Mouse (Mus musculus): ENCODE measurements at regions not wholly inside any gene's neighbourhood (a gene's known extent, or its start where the extent isn't known, plus 50 kb on each side); places are given as distances from the start of the nearest gene placed in this dataset.

DNA sequence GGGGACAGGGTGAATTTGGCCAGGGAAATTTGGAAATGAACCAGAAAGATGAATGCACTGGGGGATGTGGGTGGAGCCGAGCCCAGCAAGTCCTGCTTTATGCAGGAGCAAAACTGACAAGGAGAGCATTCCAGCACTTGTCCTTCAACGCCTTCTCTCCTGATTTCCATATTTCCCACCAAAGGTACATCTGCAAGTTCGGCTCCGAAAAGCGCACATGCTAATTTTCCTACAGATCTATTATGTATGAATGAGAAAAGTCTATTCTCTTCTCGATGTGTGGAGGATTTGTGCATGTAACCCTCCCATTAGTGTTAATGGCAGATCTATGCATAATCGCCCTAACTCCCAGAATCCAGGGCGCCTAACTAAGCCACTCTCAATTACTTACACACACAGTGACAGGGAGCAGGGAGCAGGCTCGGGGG lies 190.8 kb downstream of the Zfp326 start:
- TF ChIP-seq POLR2A (IDR thresholded peaks at IDR 0.05; ENCODE audit: insufficient read depth, low read length) (no peak), CTCF (IDR thresholded peaks at IDR 0.05; ENCODE audit: low read depth, low read length) (no peak)
